Mouse (Mus musculus) intestine, embryonic 14.5 days (tissue): ENCODE data around the gene Ttll8. TPM values are rescaled to one million over a fixed set of nuclear protein-coding genes. Genes with fewer than 3 reads are reported as not detected.

ENCODE experiments used
- ATAC-seq: fragments of 200-750 bp; cut with Nextera tagmentation; replicated peaks from 2 replicates; pipeline ENCODE4 v1.8.0; 2017; ENCODE audit warnings: low read depth, moderate number of reproducible peaks, moderate TSS enrichment, moderate library complexity; ENCODE audit not compliant: low FRiP score, low TSS enrichment
- DNase-seq: peaks from one replicate; pipeline ENCODE4 v3.0.0-alpha.2; 2018; ENCODE audit warnings: low spot score
- H3K27ac ChIP-seq: fragments of 300-500 bp; sonication (generic); 2 replicates; pipeline ENCODE4 v1.5.1; 2014; ENCODE audit warnings: low read depth, mild to moderate bottlenecking, control low read depth
- H3K27me3 ChIP-seq: fragments of 300-500 bp; sonication (generic); replicated peaks from 2 replicates; pipeline ENCODE4 v1.6.1; 2014; ENCODE audit warnings: low read length, control low read depth; ENCODE audit not compliant: control insufficient read depth, insufficient read depth
- H3K36me3 ChIP-seq: fragments of 300-500 bp; sonication (generic); 2 replicates; pipeline ENCODE4 v1.6.1; 2014; ENCODE audit warnings: low read length, control low read depth; ENCODE audit not compliant: control insufficient read depth, insufficient read depth
- H3K4me1 ChIP-seq: fragments of 300-500 bp; sonication (generic); replicated peaks from 2 replicates; pipeline ENCODE4 v1.6.1; 2014; ENCODE audit warnings: low read length, control low read depth, mixed read lengths; ENCODE audit not compliant: control insufficient read depth, insufficient read depth
- H3K4me2 ChIP-seq: fragments of 300-500 bp; sonication (generic); 2 replicates; pipeline ENCODE4 v1.6.1; 2014; ENCODE audit warnings: low read length
- H3K4me3 ChIP-seq: fragments of 300-500 bp; sonication (generic); 2 replicates; pipeline ENCODE4 v1.5.1; 2014; ENCODE audit warnings: low read depth, low read length, control low read depth, mixed read lengths
- H3K9ac ChIP-seq: fragments of 300-500 bp; sonication (generic); 2 replicates; pipeline ENCODE4 v1.6.1; 2014; ENCODE audit warnings: mild to moderate bottlenecking, low read length
- H3K9me3 ChIP-seq: fragments of 300-500 bp; sonication (generic); 2 replicates; pipeline ENCODE4 v1.6.1; 2016; ENCODE audit warnings: low read length, control low read depth; ENCODE audit not compliant: control insufficient read depth
- WGBS: fragments of 180-500 bp; shearing (Covaris S2); extraction: QIAGEN DNeasy Blood & Tissue Kit; methylation state at CpG from one replicate; pipeline ENCODE4 v1.1.7; 2014; 5-methylcytosine and 5-hydroxymethylcytosine counted together
- polyA plus RNA-seq: library from polyadenylated mRNA; unstranded; fragments of >200 nt; fragmentation: Nextera tagmentation; extraction: Ambion mirVana; gene quantifications from 2 replicates; pipeline ENCODE4 v1.2.1, GENCODE M21; 2014

Ttll8 gene
- polyA plus RNA-seq, 1 experiment from 2014 or later: not detected

DNA sequence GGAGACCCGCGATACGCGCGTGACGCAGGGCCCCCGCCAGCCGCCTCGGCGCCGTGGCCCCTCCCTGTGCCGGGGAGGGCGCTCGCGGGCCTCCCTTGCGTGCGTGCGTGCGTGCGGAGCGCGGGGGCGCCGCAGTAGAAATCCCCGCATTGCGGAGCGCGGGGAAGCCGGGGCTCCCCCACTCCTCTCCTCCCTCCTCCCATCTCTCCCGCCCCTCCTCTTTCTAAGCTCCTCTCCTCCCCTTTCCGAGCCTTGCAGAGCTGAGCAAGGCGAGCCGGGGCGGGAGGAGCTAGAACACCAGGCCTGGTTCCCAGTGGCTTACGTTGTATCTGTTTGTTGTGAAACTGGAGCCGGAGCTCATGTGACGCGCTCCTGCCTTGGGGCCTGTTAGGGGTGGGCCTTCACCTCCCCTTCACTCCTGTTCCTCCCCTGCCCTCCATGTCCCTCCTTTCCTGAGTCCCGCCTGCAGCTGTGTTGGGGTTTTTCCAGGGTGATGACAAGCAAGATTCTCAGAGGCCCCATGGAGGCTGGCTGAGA, 90.5 kb downstream of the Ttll8 start:
- Histone ChIP-seq H3K27me3 (no peaks in the 10 kb centered on the region), H3K4me3 (peak overlapping the region; percentile 82), H3K27ac (peak overlapping the region; percentile 96), H3K9me3 (no peaks in the 10 kb centered on the region), H3K36me3 (peaks cover 21% of the 10 kb centered on the region), H3K9ac (peak overlapping the region; percentile 83), H3K4me2 (peak overlapping the region; percentile 85), H3K4me1 (peaks cover 35% of the 10 kb centered on the region)
- WGBS: 0% methylated on average over 14 of the region's 39 CpGs
- DNase-seq: peak; percentile 90
- peak; percentile 69 for ATAC-seq

DNA sequence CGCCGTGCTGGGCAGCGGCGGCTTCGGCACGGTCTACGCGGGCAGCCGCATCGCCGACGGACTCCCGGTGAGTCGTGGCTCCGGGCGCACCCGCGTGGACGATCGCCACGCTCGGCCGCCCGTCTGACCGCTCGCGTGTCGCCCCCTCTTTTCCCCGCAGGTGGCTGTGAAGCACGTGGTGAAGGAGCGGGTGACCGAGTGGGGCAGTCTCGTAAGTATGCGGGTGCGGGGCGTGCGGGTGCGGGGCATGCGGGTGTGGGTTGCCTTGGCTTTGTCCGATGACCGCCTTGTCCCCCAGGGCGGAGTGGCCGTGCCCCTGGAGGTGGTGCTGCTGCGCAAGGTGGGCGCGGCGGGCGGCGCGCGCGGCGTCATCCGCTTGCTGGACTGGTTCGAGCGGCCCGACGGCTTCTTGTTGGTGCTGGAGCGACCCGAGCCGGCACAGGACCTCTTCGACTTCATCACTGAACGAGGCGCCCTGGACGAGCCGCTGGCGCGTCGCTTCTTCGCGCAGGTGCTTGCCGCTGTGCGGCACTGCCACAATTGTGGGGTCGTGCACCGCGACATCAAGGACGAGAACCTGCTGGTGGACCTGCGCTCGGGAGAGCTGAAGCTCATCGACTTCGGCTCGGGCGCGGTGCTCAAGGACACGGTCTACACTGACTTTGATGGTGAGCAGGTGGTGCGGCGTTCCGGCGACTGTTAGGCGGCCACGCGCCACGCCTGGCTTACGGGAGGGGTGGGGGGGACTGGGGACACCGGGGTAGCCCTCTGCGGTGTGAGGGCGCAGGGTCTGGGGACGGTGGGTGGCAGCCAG, 91.1 kb downstream of the Ttll8 start:
- H3K27me3 ChIP-seq: no peaks in the 10 kb centered on the region
- no peaks in the 10 kb centered on the region for H3K9me3 ChIP-seq
- H3K27ac ChIP-seq: peak overlapping the region; percentile 96
- peak overlapping the region; percentile 85 for H3K4me2 ChIP-seq
- H3K4me3 ChIP-seq: peak overlapping the region; percentile 82
- DNase-seq: peak; percentile 85
- peak overlapping the region; percentile 83 for H3K9ac ChIP-seq
- peaks cover 21% of the 10 kb centered on the region for H3K36me3 ChIP-seq
- peak; percentile 17; the same call in 1 of the 2 replicates for ATAC-seq
- under 1% methylated on average over 95 of the region's 98 CpGs for WGBS
- H3K4me1 ChIP-seq: peaks cover 33% of the 10 kb centered on the region

DNA sequence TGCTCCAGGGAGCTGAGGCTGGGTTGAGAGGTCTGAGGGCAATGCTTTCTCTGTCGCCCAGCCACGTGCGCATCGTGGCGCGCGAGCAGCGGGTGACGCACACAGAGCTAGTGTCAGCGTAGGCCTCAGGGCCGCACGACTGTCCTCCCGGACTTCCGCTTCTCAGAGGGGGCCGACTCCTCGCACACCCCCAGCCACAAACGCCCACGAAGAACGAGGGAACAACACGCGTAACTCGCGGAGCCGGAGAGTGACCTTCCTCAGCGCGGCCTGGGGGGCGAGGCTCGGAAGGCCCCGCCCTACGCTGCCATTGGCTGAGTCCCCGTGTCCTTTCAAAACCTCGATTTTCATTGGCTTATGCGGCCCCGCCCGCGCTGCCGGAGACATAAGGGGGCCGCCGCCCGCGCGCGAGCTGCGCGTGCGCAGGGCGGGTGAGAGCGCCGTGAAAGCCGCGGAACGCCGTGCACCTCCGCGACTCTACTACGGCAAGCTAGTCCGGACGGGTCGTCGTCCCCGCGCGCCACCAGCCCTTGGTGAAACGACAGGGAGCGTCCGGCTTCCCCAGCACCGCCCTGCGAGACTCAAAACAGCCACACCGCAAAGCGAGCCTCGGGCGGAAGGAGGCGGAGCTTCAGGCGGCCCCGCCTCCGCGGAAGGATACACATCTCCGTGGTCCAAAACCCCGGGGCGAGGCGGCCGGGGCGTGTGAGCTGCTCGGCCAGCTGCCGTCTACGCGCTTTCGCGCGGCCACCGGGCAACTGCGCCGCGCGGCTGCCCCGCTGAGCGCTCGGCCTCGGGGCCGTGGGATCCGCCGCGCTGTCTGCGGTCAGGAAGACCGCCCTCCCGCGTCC, 92.2 kb downstream of the Ttll8 start, which contains the start of gene Pim3:
Pim3 (plus strand) TSS at position 415 of the 851 bp plus-strand sequence.
- H3K36me3 ChIP-seq: peaks cover 21% of the 10 kb centered on the region
- DNase-seq (peak; percentile 98), ATAC-seq (peak; percentile 88)
- no peaks in the 10 kb centered on the region for H3K9me3 ChIP-seq
- H3K4me3 ChIP-seq: peak within 1 kb of the TSS; percentile 82
- peak within 1 kb of the TSS; percentile 83 for H3K9ac ChIP-seq
- peak within 1 kb of the TSS; percentile 96 for H3K27ac ChIP-seq
- under 1% methylated on average over 105 of the region's 107 CpGs for whole genome bisulfite sequencing
- peak within 1 kb of the TSS; percentile 85 for H3K4me2 ChIP-seq
- H3K4me1 ChIP-seq: peaks cover 24% of the 10 kb centered on the region
- no peaks in the 10 kb centered on the region for H3K27me3 ChIP-seq

DNA sequence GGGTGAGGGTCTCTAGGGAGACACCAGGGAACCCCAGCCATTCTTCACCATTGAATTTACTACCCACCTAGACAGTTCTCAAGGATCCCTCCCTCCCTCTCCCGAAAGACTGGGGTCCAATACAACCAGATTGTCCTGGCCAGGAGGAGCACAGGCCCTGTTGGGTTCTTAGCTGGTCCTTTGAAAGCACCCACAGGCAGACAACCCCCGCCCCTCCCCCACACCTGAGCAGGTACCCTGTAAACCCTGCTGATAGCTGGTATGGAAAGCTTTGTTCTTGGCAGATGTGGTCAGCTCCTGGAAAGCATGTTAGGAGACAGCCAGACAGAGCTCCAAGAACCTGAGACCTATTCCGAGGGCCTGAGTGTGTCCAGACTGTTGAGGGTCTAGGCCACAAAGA, 93.4 kb downstream of the Ttll8 start:
- Histone ChIP-seq H3K27ac (no peak overlapping the region), H3K9ac (no peak overlapping the region), H3K36me3 (peaks cover 16% of the 10 kb centered on the region), H3K4me2 (no peak overlapping the region), H3K4me1 (peaks cover 18% of the 10 kb centered on the region), H3K4me3 (no peak overlapping the region), H3K9me3 (no peaks in the 10 kb centered on the region), H3K27me3 (no peaks in the 10 kb centered on the region)
- DNase-seq (no peak), ATAC-seq (no peak)
- WGBS: 94% methylated on average over 3 of the region's 3 CpGs

DNA sequence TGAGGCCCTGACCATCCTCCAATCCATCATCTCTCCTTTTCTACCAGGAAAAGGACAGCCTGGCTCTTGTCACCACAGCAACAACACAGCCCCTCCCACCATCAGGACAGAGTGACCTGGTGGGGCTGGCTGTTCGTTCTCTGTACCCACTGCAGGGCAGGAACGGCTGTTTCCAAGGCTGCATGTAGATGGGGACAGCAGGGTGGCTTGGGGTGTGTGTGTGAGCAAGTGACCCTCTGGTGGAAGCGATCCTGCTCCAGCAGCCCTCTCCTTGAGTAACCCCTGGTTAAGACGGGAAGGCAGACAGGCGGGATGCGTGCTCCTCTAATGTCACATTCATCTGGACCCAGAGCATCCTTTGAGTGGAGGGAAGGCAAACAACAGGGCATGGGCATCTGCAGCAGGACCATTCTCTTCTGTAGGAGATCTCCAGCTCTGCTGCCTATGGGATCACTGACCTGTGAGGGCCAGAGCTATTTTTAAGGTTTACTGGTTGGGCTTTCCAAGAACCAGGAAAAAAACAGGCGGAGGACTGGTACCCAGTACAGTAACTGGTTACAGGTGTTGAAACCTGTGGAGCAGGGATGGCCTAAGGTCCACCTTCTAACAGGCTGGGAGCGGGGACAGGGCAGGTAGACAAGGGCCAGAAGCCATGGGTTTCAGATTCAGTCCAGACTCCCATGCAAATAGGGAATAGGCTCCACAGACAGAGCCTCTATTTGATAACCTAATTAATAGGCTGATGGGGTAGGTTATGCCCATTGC, 94.8 kb downstream of the Ttll8 start:
- Histone ChIP-seq H3K4me1 (peaks cover 17% of the 10 kb centered on the region), H3K9ac (no peak overlapping the region), H3K27me3 (no peaks in the 10 kb centered on the region), H3K9me3 (no peaks in the 10 kb centered on the region), H3K4me3 (no peak overlapping the region), H3K4me2 (no peak overlapping the region), H3K27ac (no peak overlapping the region), H3K36me3 (peaks cover 4% of the 10 kb centered on the region)
- DNase-seq: no peak
- 69% methylated on average over 8 of the region's 8 CpGs for WGBS
- no peak for ATAC-seq

DNA sequence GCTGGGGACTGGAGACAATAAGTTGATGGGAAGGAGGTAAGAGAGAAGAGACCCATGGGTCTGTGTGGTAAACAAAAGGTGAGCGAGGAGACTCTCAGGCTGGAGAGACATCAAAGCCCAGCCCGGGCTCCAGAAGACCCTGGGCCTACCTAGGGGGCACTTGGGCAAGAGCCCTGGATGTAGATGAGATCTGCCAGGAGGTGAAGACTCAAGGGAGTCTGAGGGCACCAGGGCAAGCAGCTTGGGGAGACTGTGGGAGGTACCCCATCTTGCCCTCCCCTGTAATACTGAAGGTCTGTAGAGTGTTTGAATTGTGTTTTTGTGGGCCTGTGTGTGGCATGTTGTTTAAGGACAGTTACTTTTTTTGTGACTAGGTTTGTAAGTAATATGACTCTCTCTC, 95.5 kb downstream of the Ttll8 start:
- Histone ChIP-seq H3K4me3 (no peak overlapping the region), H3K4me1 (peaks cover 18% of the 10 kb centered on the region; the same call in 1 of the 2 replicates), H3K36me3 (no peaks in the 10 kb centered on the region), H3K9me3 (no peaks in the 10 kb centered on the region), H3K27me3 (no peaks in the 10 kb centered on the region), H3K9ac (no peak overlapping the region), H3K27ac (no peak overlapping the region), H3K4me2 (no peak overlapping the region)
- DNase-seq: no peak
- WGBS: 79% methylated on average over 2 of the region's 2 CpGs
- ATAC-seq: no peak

DNA sequence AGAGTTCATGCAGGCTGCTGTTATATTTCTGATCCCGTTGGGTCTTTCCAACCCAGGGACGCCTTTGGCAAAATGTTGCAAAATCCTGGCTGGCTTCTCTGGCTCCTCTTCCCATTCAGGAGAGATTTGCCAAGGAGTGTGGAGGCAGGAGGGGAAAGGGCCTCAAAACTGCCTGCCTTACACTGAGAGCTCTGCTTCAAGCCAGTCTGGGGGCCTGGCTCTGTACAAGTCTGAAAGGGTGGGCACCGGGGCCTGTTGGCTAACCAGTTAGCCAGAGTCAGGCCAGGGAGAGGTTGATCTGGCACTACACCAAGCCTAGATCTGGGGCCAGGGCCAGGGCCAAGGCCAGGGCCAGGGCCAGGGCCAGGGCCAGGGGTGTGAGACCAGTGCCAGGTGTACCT, 96.1 kb downstream of the Ttll8 start:
- H3K27ac ChIP-seq: no peak overlapping the region
- no peaks in the 10 kb centered on the region for H3K9me3 ChIP-seq
- no peak overlapping the region for H3K4me3 ChIP-seq
- no peak for DNase-seq
- H3K9ac ChIP-seq: no peak overlapping the region
- peaks cover 18% of the 10 kb centered on the region; the same call in 1 of the 2 replicates for H3K4me1 ChIP-seq
- no peaks in the 10 kb centered on the region for H3K27me3 ChIP-seq
- 93% methylated on average over 3 of the region's 3 CpGs for WGBS
- H3K36me3 ChIP-seq: no peaks in the 10 kb centered on the region
- H3K4me2 ChIP-seq: no peak overlapping the region
- ATAC-seq: no peak

DNA sequence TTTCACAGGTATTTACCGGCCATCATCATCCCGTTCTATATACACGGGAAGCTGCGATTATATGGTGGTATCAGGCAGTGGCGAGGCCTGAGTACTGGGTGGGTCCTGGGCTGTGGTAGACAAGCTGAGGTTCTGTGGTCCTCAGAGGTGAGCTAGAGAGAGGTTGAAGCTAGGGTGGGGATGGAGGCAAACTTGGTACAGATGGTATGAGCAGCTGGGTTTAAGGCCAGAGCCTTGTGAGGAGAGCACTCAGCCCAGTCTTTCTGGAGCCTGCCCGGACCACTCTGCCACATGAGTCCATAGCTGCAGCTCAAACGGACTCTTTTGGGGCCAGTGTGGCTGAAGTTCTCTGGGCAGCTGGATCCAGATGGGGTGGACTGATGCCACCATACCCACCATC, 96.9 kb downstream of the Ttll8 start:
- Histone ChIP-seq H3K9me3 (no peaks in the 10 kb centered on the region), H3K4me3 (no peak overlapping the region), H3K4me1 (peaks cover 19% of the 10 kb centered on the region; the same call in 1 of the 2 replicates), H3K27me3 (no peaks in the 10 kb centered on the region), H3K9ac (no peak overlapping the region), H3K4me2 (no peak overlapping the region), H3K36me3 (no peaks in the 10 kb centered on the region), H3K27ac (no peak overlapping the region)
- no peak for DNase-seq
- ATAC-seq: no peak
- 94% methylated on average over 7 of the region's 7 CpGs for WGBS
